Mouse (Mus musculus): ENCODE results near the gene Rbmxl1. TPM values are rescaled to one million over a fixed set of nuclear protein-coding genes. Genes with fewer than 3 reads are reported as not detected.
"Not testable (repeated sequence)": the region's sequence is repeated elsewhere in the genome, so short reads cannot be mapped to it uniquely, and the experiment has no call there.

The Rbmxl1 gene
- polyA plus RNA-seq (2015; fragmentation: Nextera tagmentation; extraction: Ambion mirVana), result 67.9 and 72.2 TPM in 2 replicates

- Histone ChIP-seq H3K4me2 (replicated peaks; ENCODE audit: low read depth, low read length) (peak within 1 kb of the TSS; percentile 100), H3K27me3 (replicated peaks; ENCODE audit: insufficient read depth, low read length) (no peaks in the 10 kb centered on the region), H3K9ac (replicated peaks; ENCODE audit: low read depth) (peak within 1 kb of the TSS; percentile 98), H3K4me3 (ENCODE audit: low read depth, low read length) (peak within 1 kb of the TSS; percentile 97), H3K36me3 (ENCODE audit: insufficient read depth, low read length) (no peaks in the 10 kb centered on the region), H3K4me1 (ENCODE audit: insufficient read depth, low read depth, low read length) (0 out of 2 replicates have a peak, but pooled peaks cover 11% of the 10 kb centered on the region), H3K27ac (ENCODE audit: low read length) (peak within 1 kb of the TSS; percentile 96), H3K9me3 (ENCODE audit: low read length) (no peaks in the 10 kb centered on the region)
- ATAC-seq, result peak; percentile 88
- no peak; the same call in 1 of the 2 replicates for TF ChIP-seq CTCF (IDR thresholded peaks at IDR 0.05)
- no peak for TF ChIP-seq EP300 (IDR thresholded peaks at IDR 0.05)
- under 1% methylated on average over 59 of the region's 70 CpGs for WGBS
- DNase-seq (ENCODE audit: low spot score), result peak; percentile 90
Measured at GRCm38 (mm10) chr8:78508719-78509272, at the start of gene Rbmxl1. Gene Rbmxl1, minus strand, starts transcription at chr8:78508898.

DNA sequence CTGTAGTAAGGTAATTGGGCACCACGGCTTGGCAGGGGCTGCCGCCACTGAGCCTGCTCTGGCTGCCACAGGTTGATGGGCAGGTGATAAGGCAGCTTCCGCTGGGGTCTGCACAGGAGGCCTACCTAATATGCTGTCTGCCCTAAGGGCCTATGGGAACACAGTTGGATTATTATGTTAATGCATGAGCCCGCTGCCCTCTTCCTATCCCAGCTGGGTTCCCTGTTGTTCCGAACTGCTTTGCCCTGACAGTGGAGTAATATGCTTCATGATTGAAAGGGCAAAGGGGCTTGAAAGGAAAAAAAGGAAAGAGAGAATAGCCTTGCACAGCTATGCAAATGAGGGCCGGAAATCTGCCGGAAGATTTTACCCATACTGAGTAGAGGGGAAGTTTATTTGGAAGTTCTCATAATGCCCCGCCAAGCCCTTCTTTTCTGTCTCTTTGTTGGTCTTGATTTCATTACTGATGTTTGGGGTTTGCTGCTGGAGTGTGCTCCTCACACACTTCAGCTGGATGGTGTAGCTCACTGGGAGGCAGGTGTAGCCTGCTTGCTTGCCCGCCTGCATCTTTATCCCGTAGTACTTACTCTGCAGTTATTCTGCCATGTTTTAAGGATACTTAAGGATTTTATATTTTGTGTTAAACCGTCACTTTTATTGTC lies 48.2 kb upstream of the Rbmxl1 start:
- Histone ChIP-seq H3K36me3 (ENCODE audit: insufficient read depth, low read length) (no peaks in the 10 kb centered on the region), H3K27ac (ENCODE audit: low read length) (no peak overlapping the region), H3K9me3 (ENCODE audit: low read length) (no peaks in the 10 kb centered on the region), H3K4me3 (ENCODE audit: low read depth, low read length) (no peak overlapping the region), H3K27me3 (replicated peaks; ENCODE audit: insufficient read depth, low read length) (no peaks in the 10 kb centered on the region), H3K4me1 (ENCODE audit: insufficient read depth, low read depth, low read length) (no peaks in the 10 kb centered on the region), H3K9ac (replicated peaks; ENCODE audit: low read depth) (no peak overlapping the region), H3K4me2 (replicated peaks; ENCODE audit: low read depth, low read length) (no peak overlapping the region)
- ATAC-seq (no peak), DNase-seq (ENCODE audit: low spot score) (no peak)
- 79% methylated on average over 11 of the region's 11 CpGs for WGBS
- TF ChIP-seq CTCF (IDR thresholded peaks at IDR 0.05) (no peak), EP300 (IDR thresholded peaks at IDR 0.05) (no peak)

GRCm38 (mm10) chr8:78555817-78556216 lies 47.1 kb upstream of the Rbmxl1 start:
- Histone ChIP-seq H3K4me2 (replicated peaks; ENCODE audit: low read depth, low read length) (no peak overlapping the region), H3K4me1 (ENCODE audit: insufficient read depth, low read depth, low read length) (no peaks in the 10 kb centered on the region), H3K27me3 (replicated peaks; ENCODE audit: insufficient read depth, low read length) (no peaks in the 10 kb centered on the region), H3K36me3 (ENCODE audit: insufficient read depth, low read length) (no peaks in the 10 kb centered on the region), H3K9me3 (ENCODE audit: low read length) (no peaks in the 10 kb centered on the region), H3K27ac (ENCODE audit: low read length) (no peak overlapping the region), H3K9ac (replicated peaks; ENCODE audit: low read depth) (no peak overlapping the region), H3K4me3 (ENCODE audit: low read depth, low read length) (no peak overlapping the region)
- no peak for ATAC-seq
- TF ChIP-seq CTCF (IDR thresholded peaks at IDR 0.05), result no peak
- TF ChIP-seq EP300 (IDR thresholded peaks at IDR 0.05), result no peak
- WGBS, result 89% methylated on average over 4 of the region's 4 CpGs
- no peak for DNase-seq (ENCODE audit: low spot score)

GRCm38 (mm10) chr8:78550752-78551134 lies 42.0 kb upstream of the Rbmxl1 start:
- no peaks in the 10 kb centered on the region for H3K4me1 ChIP-seq (ENCODE audit: insufficient read depth, low read depth, low read length)
- TF ChIP-seq EP300 (IDR thresholded peaks at IDR 0.05), result no peak
- no peak for TF ChIP-seq CTCF (IDR thresholded peaks at IDR 0.05)
- no peaks in the 10 kb centered on the region for H3K27me3 ChIP-seq (replicated peaks; ENCODE audit: insufficient read depth, low read length)
- H3K9me3 ChIP-seq (ENCODE audit: low read length), result no peaks in the 10 kb centered on the region
- H3K4me3 ChIP-seq (ENCODE audit: low read depth, low read length), result no peak overlapping the region
- no peak overlapping the region for H3K4me2 ChIP-seq (replicated peaks; ENCODE audit: low read depth, low read length)
- H3K9ac ChIP-seq (replicated peaks; ENCODE audit: low read depth), result no peak overlapping the region
- no peaks in the 10 kb centered on the region for H3K36me3 ChIP-seq (ENCODE audit: insufficient read depth, low read length)
- WGBS, result 91% methylated on average over 2 of the region's 2 CpGs
- DNase-seq (ENCODE audit: low spot score) (no peak), ATAC-seq (no peak)
- no peak overlapping the region for H3K27ac ChIP-seq (ENCODE audit: low read length)

DNA sequence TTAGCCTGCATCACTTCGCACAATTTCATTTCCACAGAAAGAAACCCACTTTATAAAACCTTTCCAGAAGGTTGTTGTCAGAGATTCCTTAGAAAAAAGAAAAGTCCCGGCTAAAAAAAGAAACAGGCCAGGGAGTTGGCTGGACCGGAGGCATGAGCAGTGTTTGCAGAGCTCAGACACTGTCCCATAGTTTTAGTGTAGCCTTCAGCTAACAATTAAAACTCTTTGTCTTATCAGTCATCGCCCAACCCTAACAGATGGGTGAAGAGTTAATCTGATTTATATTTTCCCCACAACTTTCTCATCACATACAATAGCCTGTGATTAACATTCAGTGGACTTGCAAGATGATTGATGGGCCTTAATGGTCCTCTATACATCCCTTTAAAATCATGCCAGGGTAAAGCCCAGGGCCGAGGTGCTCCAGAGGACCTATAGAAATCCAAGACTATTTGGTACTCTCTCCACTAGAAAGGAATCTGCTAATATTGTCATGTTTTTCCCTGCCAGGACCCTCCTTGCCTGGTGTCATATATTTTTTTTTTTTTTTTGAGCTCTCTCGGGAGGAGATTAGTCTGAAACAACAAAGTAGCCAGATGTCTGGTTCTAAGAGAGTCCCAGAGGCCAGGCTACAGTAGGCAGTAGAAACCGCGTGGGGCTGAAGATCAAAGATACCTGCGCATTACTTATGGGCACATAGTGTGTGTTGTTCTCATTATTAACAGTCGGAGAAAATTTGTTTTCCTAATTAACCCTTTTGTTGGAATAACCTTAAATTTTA lies 41.5 kb upstream of the Rbmxl1 start:
- Histone ChIP-seq H3K27me3 (replicated peaks; ENCODE audit: insufficient read depth, low read length) (no peaks in the 10 kb centered on the region), H3K9me3 (ENCODE audit: low read length) (no peaks in the 10 kb centered on the region), H3K4me1 (ENCODE audit: insufficient read depth, low read depth, low read length) (no peaks in the 10 kb centered on the region), H3K4me3 (ENCODE audit: low read depth, low read length) (no peak overlapping the region), H3K9ac (replicated peaks; ENCODE audit: low read depth) (no peak overlapping the region), H3K27ac (ENCODE audit: low read length) (no peak overlapping the region), H3K4me2 (replicated peaks; ENCODE audit: low read depth, low read length) (no peak overlapping the region), H3K36me3 (ENCODE audit: insufficient read depth, low read length) (no peaks in the 10 kb centered on the region)
- TF ChIP-seq EP300 (IDR thresholded peaks at IDR 0.05) (no peak), CTCF (IDR thresholded peaks at IDR 0.05) (no peak)
- WGBS, result 56% methylated on average over 10 of the region's 10 CpGs
- ATAC-seq (no peak), DNase-seq (ENCODE audit: low spot score) (no peak)

- H3K36me3 ChIP-seq (ENCODE audit: insufficient read depth, low read length); DNase-seq (ENCODE audit: low spot score); H3K27ac ChIP-seq (ENCODE audit: low read length); ATAC-seq; H3K9ac ChIP-seq (replicated peaks; ENCODE audit: low read depth); H3K27me3 ChIP-seq (replicated peaks; ENCODE audit: insufficient read depth, low read length); H3K9me3 ChIP-seq (ENCODE audit: low read length); H3K4me1 ChIP-seq (ENCODE audit: insufficient read depth, low read depth, low read length); H3K4me2 ChIP-seq (replicated peaks; ENCODE audit: low read depth, low read length); H3K4me3 ChIP-seq (ENCODE audit: low read depth, low read length): not testable (repeated sequence)
- peak; percentile 20 for TF ChIP-seq CTCF (IDR thresholded peaks at IDR 0.05)
- 34% methylated on average over 6 of the region's 14 CpGs for WGBS
Measured at GRCm38 (mm10) chr8:78545153-78545817, 36.6 kb upstream of the Rbmxl1 start.
